Mouse (Mus musculus): ENCODE results near the gene Sema4d. TPM values are rescaled to one million over a fixed set of nuclear protein-coding genes. Genes with fewer than 3 reads are reported as not detected.

Gene Sema4d
- total and polyA plus RNA-seq, 2 experiments from 2014 or later, result 13.7 to 33.1 TPM

DNA sequence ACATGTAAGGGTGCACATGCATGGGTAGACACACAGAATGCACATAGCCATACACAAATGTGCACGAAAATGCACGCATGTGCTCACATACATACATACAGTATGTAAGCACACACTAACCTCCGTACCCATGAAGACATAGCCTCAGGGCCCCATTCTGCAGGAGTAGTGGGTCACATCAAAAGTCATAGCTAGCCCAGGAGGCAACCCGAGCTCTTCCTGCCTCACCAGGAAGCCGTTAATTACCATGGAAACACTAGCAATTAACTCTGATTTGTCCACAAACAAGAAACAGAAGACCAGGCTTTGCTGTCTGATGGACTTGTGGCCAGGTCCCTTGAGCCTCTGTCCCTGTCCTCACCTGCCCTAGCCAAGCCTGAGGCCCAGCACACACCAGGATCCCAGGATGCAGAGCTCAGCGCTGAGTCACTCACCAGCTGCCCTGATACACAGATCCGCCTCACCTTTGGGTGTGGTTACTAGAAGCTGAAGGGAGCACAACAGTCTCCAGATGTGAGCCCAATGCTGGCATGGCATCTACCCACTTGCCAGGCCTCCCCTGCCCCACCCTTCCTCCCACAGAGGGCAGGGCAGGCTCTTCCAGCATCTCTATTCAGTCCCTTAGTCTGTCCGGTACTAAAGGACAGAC lies 67.5 kb downstream of the Sema4d start:
- ATAC-seq, result no peak
- H3K9ac ChIP-seq (replicated peaks; ENCODE audit: low read length), result no peak overlapping the region
- no peak for TF ChIP-seq CTCF (IDR thresholded peaks at IDR 0.05; ENCODE audit: low read depth)
- DNase-seq (ENCODE audit: low spot score), result no peak
- H3K27me3 ChIP-seq (ENCODE audit: insufficient read depth, low read length), result no peaks in the 10 kb centered on the region
- WGBS, result 68% methylated on average over 8 of the region's 8 CpGs
- no peaks in the 10 kb centered on the region for H3K9me3 ChIP-seq (ENCODE audit: low read length)
- H3K36me3 ChIP-seq (ENCODE audit: insufficient read depth, low read length), result 0 out of 2 replicates have a peak, but pooled peaks cover 3% of the 10 kb centered on the region
- no peak overlapping the region for H3K4me2 ChIP-seq (ENCODE audit: low read depth, low read length)
- no peak overlapping the region for H3K4me3 ChIP-seq (ENCODE audit: low read length)
- no peak overlapping the region for H3K27ac ChIP-seq
- 0 out of 2 replicates have a peak, but pooled peaks cover 3% of the 10 kb centered on the region for H3K4me1 ChIP-seq (ENCODE audit: insufficient read depth, low read length)

DNA sequence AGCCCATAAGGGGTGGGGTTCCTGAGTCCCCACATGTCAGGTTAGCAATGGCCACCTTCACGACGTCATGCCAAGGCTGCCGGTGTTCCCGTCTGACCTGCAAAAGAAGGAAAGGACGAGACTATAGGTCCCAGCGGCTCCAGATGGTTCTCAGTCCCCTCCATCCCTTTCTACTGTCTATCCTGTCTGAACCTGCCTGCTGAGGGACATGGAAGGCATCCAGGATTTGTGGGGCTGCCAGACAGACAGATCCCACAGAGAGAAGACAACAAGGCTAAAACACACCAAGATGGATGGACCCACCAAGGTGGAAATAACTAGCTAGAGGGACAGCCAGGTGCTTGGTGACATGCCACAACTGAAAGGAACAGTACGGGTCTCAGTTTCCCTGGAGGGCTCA lies 68.1 kb downstream of the Sema4d start:
- DNase-seq (ENCODE audit: low spot score) (no peak), ATAC-seq (no peak)
- Histone ChIP-seq H3K4me3 (ENCODE audit: low read length) (no peak overlapping the region), H3K4me1 (ENCODE audit: insufficient read depth, low read length) (0 out of 2 replicates have a peak, but pooled peaks cover 1% of the 10 kb centered on the region), H3K9me3 (ENCODE audit: low read length) (no peaks in the 10 kb centered on the region), H3K4me2 (ENCODE audit: low read depth, low read length) (no peak overlapping the region), H3K9ac (replicated peaks; ENCODE audit: low read length) (no peak overlapping the region), H3K27me3 (ENCODE audit: insufficient read depth, low read length) (no peaks in the 10 kb centered on the region), H3K27ac (no peak overlapping the region), H3K36me3 (ENCODE audit: insufficient read depth, low read length) (0 out of 2 replicates have a peak, but pooled peaks cover 3% of the 10 kb centered on the region)
- 71% methylated on average over 7 of the region's 7 CpGs for WGBS
- no peak for TF ChIP-seq CTCF (IDR thresholded peaks at IDR 0.05; ENCODE audit: low read depth)

GRCm38 (mm10) chr13:51724566-51724965 lies 69.0 kb downstream of the Sema4d start:
- H3K4me3 ChIP-seq (ENCODE audit: low read length), result no peak overlapping the region
- H3K36me3 ChIP-seq (ENCODE audit: insufficient read depth, low read length), result 0 out of 2 replicates have a peak, but pooled peaks cover 3% of the 10 kb centered on the region
- no peak overlapping the region for H3K4me2 ChIP-seq (ENCODE audit: low read depth, low read length)
- H3K27ac ChIP-seq, result no peak overlapping the region
- H3K9me3 ChIP-seq (ENCODE audit: low read length), result no peaks in the 10 kb centered on the region
- no peak for DNase-seq (ENCODE audit: low spot score)
- no peak for ATAC-seq
- no peaks in the 10 kb centered on the region for H3K4me1 ChIP-seq (ENCODE audit: insufficient read depth, low read length)
- H3K27me3 ChIP-seq (ENCODE audit: insufficient read depth, low read length), result no peaks in the 10 kb centered on the region
- no peak overlapping the region for H3K9ac ChIP-seq (replicated peaks; ENCODE audit: low read length)
- TF ChIP-seq CTCF (IDR thresholded peaks at IDR 0.05; ENCODE audit: low read depth), result no peak
- WGBS, result 79% methylated on average over 6 of the region's 6 CpGs

DNA sequence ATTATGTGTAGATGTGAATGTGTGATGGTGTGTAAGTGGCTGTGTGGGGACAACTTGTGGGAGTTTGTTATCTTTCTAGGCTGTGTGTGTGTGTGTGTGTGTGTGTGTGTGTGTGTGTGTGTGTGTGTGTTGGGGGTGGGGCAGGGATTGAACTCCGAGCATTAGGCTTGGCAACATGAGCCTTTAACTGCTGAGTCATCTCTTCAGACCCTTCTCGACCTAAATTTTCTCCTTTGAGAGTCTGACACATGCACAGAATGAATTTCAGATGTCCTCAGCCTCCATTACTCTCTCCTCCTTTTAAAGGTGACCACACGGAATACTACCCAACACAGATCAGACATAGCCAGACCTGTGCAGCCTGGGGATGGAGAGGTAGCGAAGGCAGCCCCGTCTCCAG lies 70.4 kb downstream of the Sema4d start:
- H3K27ac ChIP-seq, result no peak overlapping the region
- no peaks in the 10 kb centered on the region for H3K27me3 ChIP-seq (ENCODE audit: insufficient read depth, low read length)
- H3K4me2 ChIP-seq (ENCODE audit: low read depth, low read length), result no peak overlapping the region
- H3K9ac ChIP-seq (replicated peaks; ENCODE audit: low read length), result no peak overlapping the region
- H3K4me3 ChIP-seq (ENCODE audit: low read length), result no peak overlapping the region
- TF ChIP-seq CTCF (IDR thresholded peaks at IDR 0.05; ENCODE audit: low read depth), result no peak
- DNase-seq (ENCODE audit: low spot score) (no peak), ATAC-seq (no peak)
- H3K9me3 ChIP-seq (ENCODE audit: low read length), result no peaks in the 10 kb centered on the region
- 80% methylated on average over 5 of the region's 5 CpGs for WGBS
- no peaks in the 10 kb centered on the region for H3K4me1 ChIP-seq (ENCODE audit: insufficient read depth, low read length)
- H3K36me3 ChIP-seq (ENCODE audit: insufficient read depth, low read length), result 0 out of 2 replicates have a peak, but pooled peaks cover 3% of the 10 kb centered on the region

GRCm38 (mm10) chr13:51720556-51720955 lies 73.0 kb downstream of the Sema4d start:
- H3K4me3 ChIP-seq (ENCODE audit: low read length), result no peak overlapping the region
- 96% methylated on average over 4 of the region's 4 CpGs for WGBS
- 0 out of 2 replicates have a peak, but pooled peaks cover 3% of the 10 kb centered on the region for H3K36me3 ChIP-seq (ENCODE audit: insufficient read depth, low read length)
- H3K9me3 ChIP-seq (ENCODE audit: low read length), result no peaks in the 10 kb centered on the region
- H3K27ac ChIP-seq, result no peak overlapping the region
- TF ChIP-seq CTCF (IDR thresholded peaks at IDR 0.05; ENCODE audit: low read depth), result no peak
- H3K4me2 ChIP-seq (ENCODE audit: low read depth, low read length), result no peak overlapping the region
- H3K4me1 ChIP-seq (ENCODE audit: insufficient read depth, low read length), result no peaks in the 10 kb centered on the region
- ATAC-seq (no peak), DNase-seq (ENCODE audit: low spot score) (no peak)
- H3K9ac ChIP-seq (replicated peaks; ENCODE audit: low read length), result no peak overlapping the region
- H3K27me3 ChIP-seq (ENCODE audit: insufficient read depth, low read length), result no peaks in the 10 kb centered on the region

GRCm38 (mm10) chr13:51719256-51719655 lies 74.3 kb downstream of the Sema4d start:
- Histone ChIP-seq H3K36me3 (ENCODE audit: insufficient read depth, low read length) (peaks cover 3% of the 10 kb centered on the region; the same call in 1 of the 2 replicates), H3K9ac (replicated peaks; ENCODE audit: low read length) (no peak overlapping the region), H3K4me3 (ENCODE audit: low read length) (no peak overlapping the region), H3K4me1 (ENCODE audit: insufficient read depth, low read length) (no peaks in the 10 kb centered on the region), H3K27me3 (ENCODE audit: insufficient read depth, low read length) (no peaks in the 10 kb centered on the region), H3K9me3 (ENCODE audit: low read length) (no peaks in the 10 kb centered on the region), H3K4me2 (ENCODE audit: low read depth, low read length) (no peak overlapping the region), H3K27ac (no peak overlapping the region)
- 83% methylated on average over 3 of the region's 3 CpGs for WGBS
- ATAC-seq (no peak), DNase-seq (ENCODE audit: low spot score) (no peak)
- no peak for TF ChIP-seq CTCF (IDR thresholded peaks at IDR 0.05; ENCODE audit: low read depth)

Data from hindbrain, postnatal 0 days (tissue).